In the genomic region with DNA sequence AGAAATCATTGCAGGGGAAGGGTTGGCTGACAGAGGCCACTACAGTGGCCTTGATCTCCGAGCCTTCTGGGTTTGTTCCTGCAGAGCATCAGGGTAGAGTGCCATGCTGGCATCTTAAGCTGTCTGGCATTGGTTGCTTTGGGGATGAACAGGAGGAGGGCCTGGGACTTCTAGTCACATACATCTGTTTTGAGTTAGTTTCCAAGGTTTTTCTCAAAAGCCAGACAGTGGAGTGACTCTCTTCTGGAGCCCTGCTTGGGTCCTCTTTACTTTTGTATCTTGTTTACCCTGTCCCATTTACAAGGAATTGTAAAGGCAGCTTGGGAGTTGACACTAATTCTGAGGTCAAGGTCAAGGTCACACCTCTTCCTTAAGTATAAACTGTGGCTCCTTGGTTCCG, we compare ENCODE assay signal across 24 mouse cellular contexts.
DNase-seq lines count a peak whose midpoint lies in the region; ATAC-seq lines count a peak whose summit lies in the region.
"Had no signal": no experiment of that assay in that cellular context is flagged by ENCODE, and none has a peak within 500 bp of the region (broad histone marks: within the 10 kb centered on the region; RNA-seq: fewer than 3 reads in every experiment).

No protein-coding gene starts in this region.

- 0 out of 2 replicates have a peak overlapping the region, but pooled peaks have one; percentile 33 for H3K27ac ChIP-seq in midbrain, embryonic 10.5 days (replicated peaks)
- H3K27ac ChIP-seq in midbrain, embryonic 15.5 days: no peak overlapping the region
- peak overlapping the region; percentile 41; the same call in 1 of the 2 replicates for H3K27ac ChIP-seq in embryonic facial prominence, embryonic 10.5 days (replicated peaks)
- peak overlapping the region; percentile 67 for H3K27ac ChIP-seq in limb, embryonic 10.5 days
- H3K27ac ChIP-seq: kidney, postnatal 0 days; limb, embryonic 12.5 days; liver, embryonic 13.5 days; lung, embryonic 15.5 days; midbrain, embryonic 13.5 days; neural tube, embryonic 15.5 days had no signal

- peaks cover 5% of the 10 kb centered on the region; the same call in 1 of the 2 replicates for H3K4me1 ChIP-seq in midbrain, embryonic 10.5 days
- H3K4me1 ChIP-seq in midbrain, embryonic 15.5 days: peaks cover 3% of the 10 kb centered on the region; the same call in 1 of the 2 replicates
- H3K4me1 ChIP-seq in embryonic facial prominence, embryonic 10.5 days: peaks cover 19% of the 10 kb centered on the region
- H3K4me1 ChIP-seq in limb, embryonic 10.5 days: peaks cover 9% of the 10 kb centered on the region
- H3K4me1 ChIP-seq: liver, embryonic 13.5 days; lung, embryonic 15.5 days had no signal

- no peak overlapping the region for H3K9ac ChIP-seq in midbrain, embryonic 15.5 days
- H3K9ac ChIP-seq: limb, embryonic 12.5 days; liver, embryonic 13.5 days; lung, embryonic 15.5 days; midbrain, embryonic 13.5 days; neural tube, embryonic 15.5 days had no signal

- H3K9me3 ChIP-seq in midbrain, embryonic 10.5 days (replicated peaks): no peaks in the 10 kb centered on the region
- H3K9me3 ChIP-seq in midbrain, embryonic 15.5 days: no peaks in the 10 kb centered on the region
- H3K9me3 ChIP-seq in embryonic facial prominence, embryonic 10.5 days: no peaks in the 10 kb centered on the region
- no peaks in the 10 kb centered on the region for H3K9me3 ChIP-seq in limb, embryonic 10.5 days (replicated peaks)
- H3K9me3 ChIP-seq: limb, embryonic 12.5 days; liver, embryonic 13.5 days; lung, embryonic 15.5 days; midbrain, embryonic 13.5 days; neural tube, embryonic 15.5 days had no signal

- H3K27me3 ChIP-seq in midbrain, embryonic 10.5 days (ENCODE audit: low read depth, poor library complexity, severe bottlenecking): no peaks in the 10 kb centered on the region
- no peaks in the 10 kb centered on the region for H3K27me3 ChIP-seq in midbrain, embryonic 15.5 days (replicated peaks)
- no peaks in the 10 kb centered on the region for H3K27me3 ChIP-seq in embryonic facial prominence, embryonic 10.5 days (replicated peaks; ENCODE audit: low read depth, poor library complexity, severe bottlenecking)
- H3K27me3 ChIP-seq in limb, embryonic 10.5 days (ENCODE audit: low read depth, poor library complexity, severe bottlenecking): no peaks in the 10 kb centered on the region
- H3K27me3 ChIP-seq: limb, embryonic 12.5 days; liver, embryonic 13.5 days; lung, embryonic 15.5 days; midbrain, embryonic 13.5 days; neural tube, embryonic 15.5 days; Patski had no signal

- WGBS in midbrain, embryonic 10.5 days: 53% methylated on average over 2 of the region's 2 CpGs
- 75% methylated on average over 2 of the region's 2 CpGs for WGBS in midbrain, embryonic 15.5 days
- 38% methylated on average over 2 of the region's 2 CpGs for WGBS in embryonic facial prominence, embryonic 10.5 days
- 32% methylated on average over 2 of the region's 2 CpGs for WGBS in limb, embryonic 10.5 days

- no peak for ATAC-seq in midbrain, embryonic 15.5 days (replicated peaks)
- ATAC-seq in erythroid progenitor cell, adult 5-6 weeks (replicated peaks; ENCODE audit: low FRiP score, poor library complexity, severe bottlenecking): no peak
- ATAC-seq: hindbrain, embryonic 16.5 days; intestine, postnatal 0 days; midbrain, embryonic 13.5 days; Patski had no signal

- H3K4me3 ChIP-seq in midbrain, embryonic 10.5 days: no peak overlapping the region
- no peak overlapping the region for H3K4me3 ChIP-seq in midbrain, embryonic 15.5 days
- no peak overlapping the region for H3K4me3 ChIP-seq in embryonic facial prominence, embryonic 10.5 days
- H3K4me3 ChIP-seq in limb, embryonic 10.5 days: no peak overlapping the region
- H3K4me3 ChIP-seq: limb, embryonic 12.5 days; liver, embryonic 13.5 days; lung, embryonic 15.5 days; midbrain, embryonic 13.5 days; myocyte; neural tube, embryonic 15.5 days had no signal

- DNase-seq in midbrain, embryonic 10.5 days (ENCODE audit: low spot score): no peak
- DNase-seq in R1 (ENCODE audit: low read depth, low spot score): peak; percentile 33
- peak; percentile 33 for DNase-seq in embryonic facial prominence, embryonic 10.5 days (ENCODE audit: low spot score)
- DNase-seq in limb, embryonic 10.5 days (ENCODE audit: low spot score): no peak
- DNase-seq in right cerebral cortex, adult 18-20 months: no peak
- no peak for DNase-seq in urinary bladder, adult 2 months (ENCODE audit: low spot score)
- DNase-seq: B cell, adult 2 months; gastrocnemius, postnatal 10 days; heart, adult 18-20 months; heart, postnatal 4 days; liver, embryonic 13.5 days; lung, postnatal 4 days; right cerebral cortex, postnatal 25 days had no signal

- no peak overlapping the region for H3K4me2 ChIP-seq in midbrain, embryonic 15.5 days
- H3K4me2 ChIP-seq: limb, embryonic 12.5 days; liver, embryonic 13.5 days; lung, embryonic 15.5 days; midbrain, embryonic 13.5 days; neural tube, embryonic 15.5 days had no signal

- no peaks in the 10 kb centered on the region for H3K36me3 ChIP-seq in midbrain, embryonic 10.5 days
- no peaks in the 10 kb centered on the region for H3K36me3 ChIP-seq in midbrain, embryonic 15.5 days (replicated peaks)
- no peaks in the 10 kb centered on the region for H3K36me3 ChIP-seq in embryonic facial prominence, embryonic 10.5 days (replicated peaks)
- no peaks in the 10 kb centered on the region for H3K36me3 ChIP-seq in limb, embryonic 10.5 days
- H3K36me3 ChIP-seq: limb, embryonic 12.5 days; liver, embryonic 13.5 days; lung, embryonic 15.5 days; midbrain, embryonic 13.5 days; neural tube, embryonic 15.5 days had no signal

Comparison
In these comparisons a context has a peak if more than half of its experiments do, and no peak if none do; other contexts are left out.
1. DNase-seq: peak in R1 (single experiment) and embryonic facial prominence, embryonic 10.5 days (single experiment); none in midbrain, embryonic 10.5 days (single experiment), limb, embryonic 10.5 days (single experiment), right cerebral cortex, adult 18-20 months (single experiment) and urinary bladder, adult 2 months (single experiment).